Comparison of ENCODE assay signal across 15 mouse cellular contexts in genomic region chr12:29121159-29121558, GRCm38 (mm10).
A peak's percentile ranks its signal among the peaks of the same experiment; 100 is the strongest.
DNase-seq lines count a peak whose midpoint lies in the region; ATAC-seq lines count a peak whose summit lies in the region.
"Had no signal": no experiment of that assay in that cellular context is flagged by ENCODE, and none has a peak within 500 bp of the region (broad histone marks: within the 10 kb centered on the region; RNA-seq: fewer than 3 reads in every experiment).

No protein-coding gene starts in this region.

- no peak overlapping the region for H3K27ac ChIP-seq in midbrain, embryonic 11.5 days (ENCODE audit: low read depth, low read length)
- H3K27ac ChIP-seq in midbrain, embryonic 10.5 days (replicated peaks) = no peak overlapping the region; the same call in 1 of the 2 replicates
- no peak overlapping the region; the same call in 1 of the 2 replicates for H3K27ac ChIP-seq in forebrain, embryonic 14.5 days (ENCODE audit: low read depth, low read length)
- H3K27ac ChIP-seq in midbrain, embryonic 13.5 days = peak overlapping the region; percentile 67
- no peak overlapping the region for H3K27ac ChIP-seq in limb, embryonic 10.5 days
- H3K27ac ChIP-seq: limb, embryonic 15.5 days; stomach, postnatal 0 days had no signal

- H3K4me2 ChIP-seq in midbrain, embryonic 11.5 days = no peak overlapping the region
- H3K4me2 ChIP-seq in forebrain, embryonic 14.5 days (ENCODE audit: low read length) = no peak overlapping the region
- no peak overlapping the region for H3K4me2 ChIP-seq in midbrain, embryonic 13.5 days (replicated peaks)
- H3K4me2 ChIP-seq: limb, embryonic 15.5 days had no signal

- no peaks in the 10 kb centered on the region for H3K9me3 ChIP-seq in midbrain, embryonic 11.5 days (ENCODE audit: control insufficient read depth, low read length)
- no peaks in the 10 kb centered on the region for H3K9me3 ChIP-seq in midbrain, embryonic 10.5 days (replicated peaks)
- no peaks in the 10 kb centered on the region for H3K9me3 ChIP-seq in forebrain, embryonic 14.5 days (replicated peaks; ENCODE audit: control insufficient read depth, low read length)
- no peaks in the 10 kb centered on the region for H3K9me3 ChIP-seq in midbrain, embryonic 13.5 days
- H3K9me3 ChIP-seq in limb, embryonic 10.5 days (replicated peaks) = no peaks in the 10 kb centered on the region
- H3K9me3 ChIP-seq: limb, embryonic 15.5 days had no signal

- DNase-seq in midbrain, embryonic 11.5 days (ENCODE audit: low spot score, missing footprints) = no peak
- DNase-seq in midbrain, embryonic 10.5 days (ENCODE audit: low spot score) = no peak
- DNase-seq in forebrain, embryonic 14.5 days (ENCODE audit: low spot score) = peak; percentile 80
- no peak for DNase-seq in cerebellum, postnatal 4 days (ENCODE audit: low spot score in 2 of 2)
- DNase-seq in layer of hippocampus, postnatal 25 days (ENCODE audit: extremely low spot score in 1 of 2, low spot score in 1 of 2) = no peak
- DNase-seq in limb, embryonic 10.5 days (ENCODE audit: low spot score) = no peak
- DNase-seq: cerebellum, adult 18-20 months; kidney, adult 9 months; lung, adult 18-20 months; lung, postnatal 4 days; thymus, postnatal 25 days had no signal

- H3K27me3 ChIP-seq in midbrain, embryonic 11.5 days (ENCODE audit: control insufficient read depth, insufficient read depth, low read length) = no peaks in the 10 kb centered on the region
- no peaks in the 10 kb centered on the region for H3K27me3 ChIP-seq in midbrain, embryonic 10.5 days (ENCODE audit: low read depth, poor library complexity, severe bottlenecking)
- no peaks in the 10 kb centered on the region for H3K27me3 ChIP-seq in forebrain, embryonic 14.5 days (replicated peaks; ENCODE audit: control insufficient read depth, insufficient read depth, low read length)
- no peaks in the 10 kb centered on the region for H3K27me3 ChIP-seq in midbrain, embryonic 13.5 days
- H3K27me3 ChIP-seq in limb, embryonic 10.5 days (ENCODE audit: low read depth, poor library complexity, severe bottlenecking) = no peaks in the 10 kb centered on the region
- H3K27me3 ChIP-seq: limb, embryonic 15.5 days had no signal

- no peak overlapping the region for H3K4me3 ChIP-seq in midbrain, embryonic 11.5 days (ENCODE audit: low read depth, low read length)
- H3K4me3 ChIP-seq in midbrain, embryonic 10.5 days = no peak overlapping the region
- H3K4me3 ChIP-seq in forebrain, embryonic 14.5 days (ENCODE audit: low read depth, low read length) = no peak overlapping the region
- H3K4me3 ChIP-seq in midbrain, embryonic 13.5 days (replicated peaks) = no peak overlapping the region
- H3K4me3 ChIP-seq in limb, embryonic 10.5 days = no peak overlapping the region
- H3K4me3 ChIP-seq: limb, embryonic 15.5 days had no signal

- H3K9ac ChIP-seq in midbrain, embryonic 11.5 days (ENCODE audit: low read length) = no peak overlapping the region
- no peak overlapping the region for H3K9ac ChIP-seq in forebrain, embryonic 14.5 days (ENCODE audit: low read length)
- H3K9ac ChIP-seq in midbrain, embryonic 13.5 days (replicated peaks) = no peak overlapping the region
- H3K9ac ChIP-seq: limb, embryonic 15.5 days had no signal

- H3K4me1 ChIP-seq in midbrain, embryonic 11.5 days (ENCODE audit: control insufficient read depth, insufficient read depth, low read length) = no peaks in the 10 kb centered on the region
- H3K4me1 ChIP-seq in midbrain, embryonic 10.5 days = peaks cover 11% of the 10 kb centered on the region
- H3K4me1 ChIP-seq in forebrain, embryonic 14.5 days (ENCODE audit: control insufficient read depth, insufficient read depth, low read length) = peaks cover 16% of the 10 kb centered on the region
- H3K4me1 ChIP-seq in midbrain, embryonic 13.5 days (replicated peaks) = peaks cover 29% of the 10 kb centered on the region
- peaks cover 23% of the 10 kb centered on the region; the same call in 1 of the 2 replicates for H3K4me1 ChIP-seq in limb, embryonic 10.5 days

- WGBS in midbrain, embryonic 11.5 days = 37% methylated on average over 2 of the region's 2 CpGs
- WGBS in midbrain, embryonic 10.5 days = 56% methylated on average over 2 of the region's 2 CpGs
- WGBS in forebrain, embryonic 14.5 days = 4% methylated on average over 2 of the region's 2 CpGs
- 12% methylated on average over 2 of the region's 2 CpGs for WGBS in midbrain, embryonic 13.5 days
- WGBS in limb, embryonic 10.5 days = 90% methylated on average over 2 of the region's 2 CpGs

- no peaks in the 10 kb centered on the region for H3K36me3 ChIP-seq in midbrain, embryonic 11.5 days (ENCODE audit: control insufficient read depth, insufficient read depth, low read length)
- no peaks in the 10 kb centered on the region for H3K36me3 ChIP-seq in midbrain, embryonic 10.5 days
- H3K36me3 ChIP-seq in forebrain, embryonic 14.5 days (ENCODE audit: control insufficient read depth, insufficient read depth, low read length) = no peaks in the 10 kb centered on the region
- no peaks in the 10 kb centered on the region for H3K36me3 ChIP-seq in midbrain, embryonic 13.5 days
- no peaks in the 10 kb centered on the region for H3K36me3 ChIP-seq in limb, embryonic 10.5 days
- H3K36me3 ChIP-seq: limb, embryonic 15.5 days had no signal

- peak; percentile 84 for ATAC-seq in midbrain, embryonic 11.5 days (ENCODE audit: low FRiP score)
- peak; percentile 87 for ATAC-seq in forebrain, embryonic 14.5 days
- ATAC-seq in midbrain, embryonic 13.5 days = peak; percentile 88
- ATAC-seq: activated CD4-positive, CD25-positive, alpha-beta regulatory T cell, adult 4 months had no signal
